Mouse (Mus musculus): ENCODE measurements around the gene Fgf2. TPM values are rescaled to one million over a fixed set of nuclear protein-coding genes. Genes with fewer than 3 reads are reported as not detected.

The Fgf2 gene
- polyA plus RNA-seq, 2 experiments: 0.06 to 0.14 TPM

- Histone ChIP-seq H3K36me3 (replicated peaks; ENCODE audit: control insufficient read depth, insufficient read depth, low read depth) (no peaks in the 10 kb centered on the region), H3K4me1 (replicated peaks; ENCODE audit: control insufficient read depth in 2 of 2, insufficient read depth in 2 of 2, low read length in 1 of 2) (peaks cover 0 to 12% of the 10 kb centered on the region in 2 experiments; a peak in 2 of 4 replicates), H3K9ac (replicated peaks) (no peak overlapping the region), H3K27ac (no peak overlapping the region), H3K27me3 (ENCODE audit: control insufficient read depth, insufficient read depth, low read length) (peaks cover 34% of the 10 kb centered on the region), H3K9me3 (ENCODE audit: control insufficient read depth, low read length) (no peaks in the 10 kb centered on the region), H3K4me2 (ENCODE audit: low read depth) (no peak overlapping the region), H3K4me3 (ENCODE audit: insufficient read depth in 1 of 2, low read depth in 2 of 2, low read length in 2 of 2) (no peak overlapping the region)
- WGBS (ENCODE audit: insufficient replicate concordance): 9% methylated on average over 7 of the region's 7 CpGs
- TF ChIP-seq EP300 (IDR thresholded peaks at IDR 0.05; ENCODE audit: low read depth): peak; percentile 80
- no peak for TF ChIP-seq CTCF (IDR thresholded peaks at IDR 0.05; ENCODE audit: low read depth)
- peak; percentile 69; the same call in 1 of the 2 replicates for ATAC-seq (ENCODE audit: insufficient read depth)
- DNase-seq (ENCODE audit: low read depth in 3 of 3, low spot score in 3 of 3): peak in 1 of 3 experiments; percentile 26
Measured at GRCm38 (mm10) chr3:37350386-37350785, 2.2 kb downstream of the Fgf2 start.

- Histone ChIP-seq H3K36me3 (replicated peaks; ENCODE audit: control insufficient read depth, insufficient read depth, low read depth) (no peaks in the 10 kb centered on the region), H3K9ac (replicated peaks) (no peak overlapping the region), H3K9me3 (ENCODE audit: control insufficient read depth, low read length) (no peaks in the 10 kb centered on the region), H3K27me3 (ENCODE audit: control insufficient read depth, insufficient read depth, low read length) (peaks cover 8% of the 10 kb centered on the region), H3K4me2 (ENCODE audit: low read depth) (no peak overlapping the region), H3K4me1 (replicated peaks; ENCODE audit: control insufficient read depth in 2 of 2, insufficient read depth in 2 of 2, low read length in 1 of 2) (peaks cover 0 to 10% of the 10 kb centered on the region in 2 experiments; a peak in 2 of 4 replicates), H3K27ac (no peak overlapping the region), H3K4me3 (ENCODE audit: insufficient read depth in 1 of 2, low read depth in 2 of 2, low read length in 2 of 2) (no peak overlapping the region)
- ATAC-seq (ENCODE audit: insufficient read depth) (no peak), DNase-seq (ENCODE audit: low read depth in 3 of 3, low spot score in 3 of 3) (no peak)
- no peak for TF ChIP-seq CTCF (IDR thresholded peaks at IDR 0.05; ENCODE audit: low read depth)
- no peak for TF ChIP-seq EP300 (IDR thresholded peaks at IDR 0.05; ENCODE audit: low read depth)
- WGBS (ENCODE audit: insufficient replicate concordance): 72% methylated on average over 10 of the region's 10 CpGs
Measured at GRCm38 (mm10) chr3:37353951-37354481, 5.9 kb downstream of the Fgf2 start.

GRCm38 (mm10) chr3:37354737-37355136 lies 6.6 kb downstream of the Fgf2 start:
- DNase-seq (ENCODE audit: low read depth in 3 of 3, low spot score in 3 of 3): no peak
- H3K9ac ChIP-seq (replicated peaks): no peak overlapping the region
- peaks cover 0 to 6% of the 10 kb centered on the region in 2 experiments; a peak in 1 of 4 replicates for H3K4me1 ChIP-seq (replicated peaks; ENCODE audit: control insufficient read depth in 2 of 2, insufficient read depth in 2 of 2, low read length in 1 of 2)
- no peak overlapping the region for H3K27ac ChIP-seq
- H3K36me3 ChIP-seq (replicated peaks; ENCODE audit: control insufficient read depth, insufficient read depth, low read depth): no peaks in the 10 kb centered on the region
- ATAC-seq (ENCODE audit: insufficient read depth): no peak
- peaks cover 1% of the 10 kb centered on the region; the same call in 1 of the 2 replicates for H3K27me3 ChIP-seq (ENCODE audit: control insufficient read depth, insufficient read depth, low read length)
- H3K4me3 ChIP-seq (ENCODE audit: insufficient read depth in 1 of 2, low read depth in 2 of 2, low read length in 2 of 2): no peak overlapping the region
- no peak for TF ChIP-seq CTCF (IDR thresholded peaks at IDR 0.05; ENCODE audit: low read depth)
- TF ChIP-seq EP300 (IDR thresholded peaks at IDR 0.05; ENCODE audit: low read depth): no peak
- 63% methylated on average over 1 of the region's 1 CpGs for WGBS (ENCODE audit: insufficient replicate concordance)
- H3K4me2 ChIP-seq (ENCODE audit: low read depth): no peak overlapping the region
- H3K9me3 ChIP-seq (ENCODE audit: control insufficient read depth, low read length): no peaks in the 10 kb centered on the region

GRCm38 (mm10) chr3:37360729-37361128 lies 12.6 kb downstream of the Fgf2 start:
- no peaks in the 10 kb centered on the region for H3K27me3 ChIP-seq (ENCODE audit: control insufficient read depth, insufficient read depth, low read length)
- TF ChIP-seq EP300 (IDR thresholded peaks at IDR 0.05; ENCODE audit: low read depth) (no peak), CTCF (IDR thresholded peaks at IDR 0.05; ENCODE audit: low read depth) (no peak)
- H3K27ac ChIP-seq: no peak overlapping the region
- H3K4me2 ChIP-seq (ENCODE audit: low read depth): no peak overlapping the region
- no peaks in the 10 kb centered on the region for H3K9me3 ChIP-seq (ENCODE audit: control insufficient read depth, low read length)
- no peak overlapping the region for H3K9ac ChIP-seq (replicated peaks)
- H3K4me1 ChIP-seq (replicated peaks; ENCODE audit: control insufficient read depth in 2 of 2, insufficient read depth in 2 of 2, low read length in 1 of 2): no peaks in the 10 kb centered on the region
- no peak for ATAC-seq (ENCODE audit: insufficient read depth)
- no peak overlapping the region for H3K4me3 ChIP-seq (ENCODE audit: insufficient read depth in 1 of 2, low read depth in 2 of 2, low read length in 2 of 2)
- WGBS (ENCODE audit: insufficient replicate concordance): 46% methylated on average over 9 of the region's 9 CpGs
- no peak for DNase-seq (ENCODE audit: low read depth in 3 of 3, low spot score in 3 of 3)
- H3K36me3 ChIP-seq (replicated peaks; ENCODE audit: control insufficient read depth, insufficient read depth, low read depth): no peaks in the 10 kb centered on the region

GRCm38 (mm10) chr3:37365144-37365543 lies 17.0 kb downstream of the Fgf2 start:
- Histone ChIP-seq H3K4me1 (replicated peaks; ENCODE audit: control insufficient read depth in 2 of 2, insufficient read depth in 2 of 2, low read length in 1 of 2) (no peaks in the 10 kb centered on the region; a peak in 1 of 4 replicates), H3K9me3 (ENCODE audit: control insufficient read depth, low read length) (no peaks in the 10 kb centered on the region), H3K36me3 (replicated peaks; ENCODE audit: control insufficient read depth, insufficient read depth, low read depth) (no peaks in the 10 kb centered on the region), H3K4me2 (ENCODE audit: low read depth) (no peak overlapping the region), H3K4me3 (ENCODE audit: insufficient read depth in 1 of 2, low read depth in 2 of 2, low read length in 2 of 2) (no peak overlapping the region), H3K27ac (no peak overlapping the region), H3K9ac (replicated peaks) (no peak overlapping the region), H3K27me3 (ENCODE audit: control insufficient read depth, insufficient read depth, low read length) (no peaks in the 10 kb centered on the region)
- DNase-seq (ENCODE audit: low read depth in 3 of 3, low spot score in 3 of 3): no peak
- TF ChIP-seq EP300 (IDR thresholded peaks at IDR 0.05; ENCODE audit: low read depth) (no peak), CTCF (IDR thresholded peaks at IDR 0.05; ENCODE audit: low read depth) (no peak)
- WGBS (ENCODE audit: insufficient replicate concordance): 64% methylated on average over 4 of the region's 4 CpGs
- no peak for ATAC-seq (ENCODE audit: insufficient read depth)
